Mouse (Mus musculus): ENCODE measurements around the gene Fastk. TPM values are rescaled to one million over a fixed set of nuclear protein-coding genes. Genes with fewer than 3 reads are reported as not detected.
"Not testable (repeated sequence)": the region's sequence is repeated elsewhere in the genome, so short reads cannot be mapped to it uniquely, and the experiment has no call there.

Fastk gene
- total RNA-seq, 2 experiments from 2014 or later: 30.4 to 135 TPM

- ATAC-seq (replicated peaks; ENCODE audit: low FRiP score, low TSS enrichment, poor library complexity, severe bottlenecking): not testable (repeated sequence)
Measured at GRCm38 (mm10) chr5:24396254-24396653, 48.8 kb downstream of the Fastk start.

- peak; percentile 91 for ATAC-seq (replicated peaks; ENCODE audit: low FRiP score, low TSS enrichment, poor library complexity, severe bottlenecking)
Measured at GRCm38 (mm10) chr5:24394165-24394894, 50.8 kb downstream of the Fastk start.

GRCm38 (mm10) chr5:24393392-24393997 lies 51.6 kb downstream of the Fastk start, which contains the start of gene Abcb8:
Gene Abcb8, plus strand, starts transcription at chr5:24393663.
- peak; percentile 64 for ATAC-seq (replicated peaks; ENCODE audit: low FRiP score, low TSS enrichment, poor library complexity, severe bottlenecking)

GRCm38 (mm10) chr5:24392724-24393123 lies 52.4 kb downstream of the Fastk start:
- no peak for ATAC-seq (replicated peaks; ENCODE audit: low FRiP score, low TSS enrichment, poor library complexity, severe bottlenecking)

- no peak for ATAC-seq (replicated peaks; ENCODE audit: low FRiP score, low TSS enrichment, poor library complexity, severe bottlenecking)
Measured at GRCm38 (mm10) chr5:24391864-24392263, 53.2 kb downstream of the Fastk start, which contains the start of gene Atg9b. Gene Atg9b, minus strand, starts transcription at chr5:24392143.

GRCm38 (mm10) chr5:24389658-24390020 lies 55.4 kb downstream of the Fastk start:
- ATAC-seq (replicated peaks; ENCODE audit: low FRiP score, low TSS enrichment, poor library complexity, severe bottlenecking): no peak

GRCm38 (mm10) chr5:24389011-24389657 lies 56.0 kb downstream of the Fastk start:
- ATAC-seq (replicated peaks; ENCODE audit: low FRiP score, low TSS enrichment, poor library complexity, severe bottlenecking): peak; percentile 24

Other genes starting within 250 kb of the Fastk start
- 1.2 TPM in 1 of 2 replicates, not detected in the other for gene Kcnh2, start 93.7 kb downstream of the Fastk start, total RNA-seq (2014; fragmentation: Nextera tagmentation)
- gene Kcnh2, start 93.7 kb downstream of the Fastk start, total RNA-seq (2017): not detected in 2 replicates
- gene Nos3, start 80.5 kb downstream of the Fastk start, total RNA-seq (2014; fragmentation: Nextera tagmentation): not detected in 2 replicates
- 0.23 TPM in 1 of 2 replicates, not detected in the other for gene Nos3, start 80.5 kb downstream of the Fastk start, total RNA-seq (2017)
- 1.9 and 5.2 TPM in 2 replicates for gene Atg9b, start 53.1 kb downstream of the Fastk start, total RNA-seq (2014; fragmentation: Nextera tagmentation)
- 1.1 and 7.3 TPM in 2 replicates for gene Atg9b, start 53.1 kb downstream of the Fastk start, total RNA-seq (2017)
- 59.4 and 83.4 TPM in 2 replicates for gene Abcb8, start 51.6 kb downstream of the Fastk start, total RNA-seq (2014; fragmentation: Nextera tagmentation)
- 8.3 and 24.8 TPM in 2 replicates for gene Abcb8, start 51.6 kb downstream of the Fastk start, total RNA-seq (2017)
- 1.4 TPM in 1 of 2 replicates, not detected in the other for gene Asic3, start 31.9 kb downstream of the Fastk start, total RNA-seq (2014; fragmentation: Nextera tagmentation)
- not detected in 2 replicates for gene Asic3, start 31.9 kb downstream of the Fastk start, total RNA-seq (2017)
- 25.5 and 31.7 TPM in 2 replicates for gene Cdk5, start 21.8 kb downstream of the Fastk start, total RNA-seq (2014; fragmentation: Nextera tagmentation)
- 15.0 and 26.5 TPM in 2 replicates for gene Cdk5, start 21.8 kb downstream of the Fastk start, total RNA-seq (2017)
- 22.8 and 24.7 TPM in 2 replicates for gene Slc4a2, start 21.4 kb downstream of the Fastk start, total RNA-seq (2014; fragmentation: Nextera tagmentation)
- 15.5 and 16.4 TPM in 2 replicates for gene Slc4a2, start 21.4 kb downstream of the Fastk start, total RNA-seq (2017)
- gene Tmub1, start 2.6 kb upstream of the Fastk start, total RNA-seq (2014; fragmentation: Nextera tagmentation): 10.5 and 11.4 TPM in 2 replicates
- gene Tmub1, start 2.6 kb upstream of the Fastk start, total RNA-seq (2017): 5.6 and 6.2 TPM in 2 replicates
- 36.5 and 53.3 TPM in 2 replicates for gene Agap3, start 6.9 kb upstream of the Fastk start, total RNA-seq (2014; fragmentation: Nextera tagmentation)
- gene Agap3, start 6.9 kb upstream of the Fastk start, total RNA-seq (2017): 21.7 and 33.3 TPM in 2 replicates
- gene Gbx1, start 81.9 kb upstream of the Fastk start, total RNA-seq (2014; fragmentation: Nextera tagmentation): not detected in 2 replicates
- not detected in 2 replicates for gene Gbx1, start 81.9 kb upstream of the Fastk start, total RNA-seq (2017)
- gene Asb10, start 95.7 kb upstream of the Fastk start, total RNA-seq (2014; fragmentation: Nextera tagmentation): not detected in 2 replicates
- not detected in 2 replicates for gene Asb10, start 95.7 kb upstream of the Fastk start, total RNA-seq (2017)
- not detected in 2 replicates for gene 4931409K22Rik, start 111.5 kb upstream of the Fastk start, total RNA-seq (2014; fragmentation: Nextera tagmentation)
- not detected in 2 replicates for gene 4931409K22Rik, start 111.5 kb upstream of the Fastk start, total RNA-seq (2017)
- gene Abcf2, start 132.2 kb upstream of the Fastk start, total RNA-seq (2014; fragmentation: Nextera tagmentation): 70.2 and 80.7 TPM in 2 replicates
- gene Abcf2, start 132.2 kb upstream of the Fastk start, total RNA-seq (2017): 122 and 164 TPM in 2 replicates
- gene Chpf2, start 141.5 kb upstream of the Fastk start, total RNA-seq (2014; fragmentation: Nextera tagmentation): 12.0 and 14.7 TPM in 2 replicates
- 14.5 and 22.5 TPM in 2 replicates for gene Chpf2, start 141.5 kb upstream of the Fastk start, total RNA-seq (2017)
- gene Smarcd3, start 179.1 kb upstream of the Fastk start, total RNA-seq (2014; fragmentation: Nextera tagmentation): not detected in 2 replicates
- not detected in 2 replicates for gene Smarcd3, start 179.1 kb upstream of the Fastk start, total RNA-seq (2017)
- 18.4 and 22.4 TPM in 2 replicates for gene Nub1, start 240.2 kb upstream of the Fastk start, total RNA-seq (2014; fragmentation: Nextera tagmentation)
- 24.3 and 40.1 TPM in 2 replicates for gene Nub1, start 240.2 kb upstream of the Fastk start, total RNA-seq (2017)